Mouse (Mus musculus): ENCODE results near the gene Rfx4. TPM values are rescaled to one million over a fixed set of nuclear protein-coding genes. Genes with fewer than 3 reads are reported as not detected.

The Rfx4 gene
- polyA plus RNA-seq, 1 experiment from 2014 or later = 23.0 TPM

DNA sequence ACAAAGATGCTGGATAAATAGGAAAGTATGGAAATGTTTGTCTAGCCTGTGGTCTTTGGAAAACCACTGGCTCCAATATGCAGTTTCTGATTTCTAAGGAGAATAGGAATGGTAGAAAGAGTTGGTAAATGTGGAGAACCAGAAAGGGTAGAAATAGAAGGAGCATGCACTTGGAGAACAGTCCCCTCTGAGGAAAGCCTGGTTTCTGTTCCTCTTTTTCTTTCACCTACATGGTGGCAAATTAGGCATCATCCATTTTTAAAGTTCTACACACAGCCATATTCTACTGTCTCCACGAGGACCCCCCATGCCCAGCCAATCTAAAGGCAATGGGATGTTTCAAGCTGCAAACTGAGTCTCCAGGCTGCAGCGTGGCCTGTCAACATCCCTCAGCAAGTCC lies 81.5 kb downstream of the Rfx4 start:
- 87% methylated on average over 2 of the region's 2 CpGs for whole genome bisulfite sequencing
- Histone ChIP-seq H3K4me2 (replicated peaks) (no peak overlapping the region), H3K36me3 (replicated peaks; ENCODE audit: control insufficient read depth, insufficient read depth) (no peaks in the 10 kb centered on the region)

GRCm38 (mm10) chr10:84838850-84839473 lies 83.1 kb downstream of the Rfx4 start:
- no peaks in the 10 kb centered on the region for H3K4me1 ChIP-seq (replicated peaks; ENCODE audit: control insufficient read depth, insufficient read depth, low read length)
- DNase-seq (ENCODE audit: low spot score) (no peak), ATAC-seq (ENCODE audit: low FRiP score) (no peak)
- no peak overlapping the region for H3K4me3 ChIP-seq (replicated peaks; ENCODE audit: low read length)
- no peaks in the 10 kb centered on the region for H3K27me3 ChIP-seq (ENCODE audit: control insufficient read depth, insufficient read depth, low read length)
- H3K27ac ChIP-seq = no peak overlapping the region
- H3K9me3 ChIP-seq (ENCODE audit: control insufficient read depth, low read length) = no peaks in the 10 kb centered on the region
- no peak overlapping the region for H3K4me2 ChIP-seq (replicated peaks)
- 72% methylated on average over 7 of the region's 7 CpGs for WGBS
- H3K36me3 ChIP-seq (replicated peaks; ENCODE audit: control insufficient read depth, insufficient read depth) = no peaks in the 10 kb centered on the region
- H3K9ac ChIP-seq = no peak overlapping the region

More for the DNA sequence above, 81.5 kb downstream of the Rfx4 start:
- Histone ChIP-seq H3K9me3 (ENCODE audit: control insufficient read depth, low read length) (no peaks in the 10 kb centered on the region), H3K27ac (no peak overlapping the region), H3K4me1 (replicated peaks; ENCODE audit: control insufficient read depth, insufficient read depth, low read length) (no peaks in the 10 kb centered on the region), H3K27me3 (ENCODE audit: control insufficient read depth, insufficient read depth, low read length) (no peaks in the 10 kb centered on the region), H3K9ac (no peak overlapping the region), H3K4me3 (replicated peaks; ENCODE audit: low read length) (no peak overlapping the region)
- no peak for DNase-seq (ENCODE audit: low spot score)
- no peak for ATAC-seq (ENCODE audit: low FRiP score)

DNA sequence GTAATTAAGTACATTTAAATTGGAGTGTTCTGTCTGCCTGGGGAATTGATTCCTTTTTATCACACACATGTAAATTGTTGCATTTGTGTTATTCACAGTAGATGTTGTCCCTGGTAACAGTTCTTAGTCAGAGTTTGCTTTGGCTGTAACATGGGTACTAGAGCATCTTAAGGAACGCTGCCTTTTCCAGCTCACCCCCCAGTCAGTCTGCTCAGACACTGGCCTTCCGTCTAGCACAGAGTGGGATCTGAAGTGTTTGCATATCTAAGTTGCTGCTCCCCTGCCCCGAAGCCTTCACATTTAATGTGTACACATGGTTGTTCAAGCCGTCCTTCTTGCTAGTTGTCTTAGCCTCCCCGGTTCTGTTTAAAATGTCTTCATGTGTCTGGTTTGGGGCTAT lies 90.8 kb downstream of the Rfx4 start:
- no peak for ATAC-seq (ENCODE audit: low FRiP score)
- WGBS = 72% methylated on average over 5 of the region's 5 CpGs
- Histone ChIP-seq H3K4me3 (replicated peaks; ENCODE audit: low read length) (no peak overlapping the region), H3K4me2 (replicated peaks) (no peak overlapping the region), H3K9ac (no peak overlapping the region), H3K36me3 (replicated peaks; ENCODE audit: control insufficient read depth, insufficient read depth) (no peaks in the 10 kb centered on the region), H3K4me1 (replicated peaks; ENCODE audit: control insufficient read depth, insufficient read depth, low read length) (0 out of 2 replicates have a peak, but pooled peaks cover under 1% of the 10 kb centered on the region), H3K27me3 (ENCODE audit: control insufficient read depth, insufficient read depth, low read length) (no peaks in the 10 kb centered on the region), H3K9me3 (ENCODE audit: control insufficient read depth, low read length) (no peaks in the 10 kb centered on the region), H3K27ac (no peak overlapping the region)
- no peak for DNase-seq (ENCODE audit: low spot score)

DNA sequence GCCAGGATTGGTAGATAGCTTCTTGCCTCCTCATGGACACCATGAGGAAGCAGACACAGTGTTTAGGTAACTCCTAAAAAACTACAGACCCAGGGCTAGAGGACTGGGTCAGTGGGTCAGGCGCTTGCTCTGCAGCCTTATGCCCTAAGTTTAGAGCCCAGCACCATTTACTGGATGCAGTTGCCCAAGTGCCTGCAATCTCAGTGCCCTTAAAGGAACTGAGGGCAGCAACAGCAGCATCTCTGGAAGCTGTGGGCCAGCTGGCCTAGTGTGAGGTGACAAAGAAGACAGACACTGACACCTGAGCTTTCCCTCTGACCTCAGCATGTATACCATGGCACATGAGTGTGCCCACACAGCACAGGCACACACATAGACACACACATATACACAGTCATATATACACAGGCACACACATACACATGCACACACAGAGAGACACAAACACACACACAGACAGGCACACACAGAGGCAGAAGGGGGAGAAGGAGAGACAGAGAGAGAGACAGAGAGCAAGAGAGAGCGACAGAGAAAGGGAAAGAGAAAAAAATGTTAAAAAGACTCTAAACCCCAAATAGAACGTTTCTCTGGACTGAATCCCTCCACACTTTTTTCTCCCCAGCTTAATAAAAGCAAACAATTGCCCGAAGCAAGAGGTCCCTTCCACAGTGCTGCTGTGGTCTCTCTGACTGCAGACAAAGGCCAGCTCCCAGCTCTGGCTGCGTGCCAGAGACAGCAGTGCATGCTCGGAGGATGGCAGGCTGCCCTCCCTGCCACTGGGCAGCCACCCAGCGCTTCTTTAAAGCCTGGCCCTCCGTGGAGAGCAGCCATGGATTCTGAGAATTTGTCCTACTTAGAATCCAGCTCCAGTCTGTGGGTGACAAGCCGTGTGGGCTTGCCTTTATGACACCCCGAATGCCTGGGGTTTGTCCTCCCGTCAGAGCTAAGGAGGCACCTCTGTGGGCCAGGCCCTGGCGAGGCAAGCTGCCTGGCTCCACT lies 96.4 kb downstream of the Rfx4 start:
- 40% methylated on average over 12 of the region's 12 CpGs for WGBS
- DNase-seq (ENCODE audit: low spot score) = peak; percentile 87

DNA sequence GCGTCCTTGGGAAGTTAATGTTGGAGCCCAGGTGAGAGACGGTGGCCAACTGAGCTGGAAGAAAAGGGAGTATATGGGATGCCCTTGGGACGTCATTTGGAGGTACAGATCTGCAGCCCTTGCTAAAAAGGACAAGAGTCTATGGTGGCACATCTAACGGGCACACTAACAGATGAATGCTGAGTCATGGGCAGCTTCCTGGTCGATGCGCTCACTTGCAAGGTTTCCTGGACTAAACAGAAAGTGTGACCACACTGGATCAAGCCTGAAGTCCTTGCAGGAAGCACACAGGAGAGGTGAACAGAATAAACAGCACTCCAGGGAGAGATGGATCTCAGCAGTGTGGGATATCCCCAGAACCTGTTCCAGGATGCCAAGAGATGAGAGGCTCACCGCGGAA lies 98.2 kb downstream of the Rfx4 start:
- H3K4me1 ChIP-seq (replicated peaks; ENCODE audit: control insufficient read depth, insufficient read depth, low read length) = peaks cover 24% of the 10 kb centered on the region

More for the DNA sequence above, 96.4 kb downstream of the Rfx4 start:
- peak overlapping the region; percentile 32; the same call in 1 of the 2 replicates for H3K9ac ChIP-seq
- H3K36me3 ChIP-seq (replicated peaks; ENCODE audit: control insufficient read depth, insufficient read depth) = no peaks in the 10 kb centered on the region
- no peak overlapping the region for H3K4me3 ChIP-seq (replicated peaks; ENCODE audit: low read length)
- H3K4me1 ChIP-seq (replicated peaks; ENCODE audit: control insufficient read depth, insufficient read depth, low read length) = peaks cover 18% of the 10 kb centered on the region
- H3K4me2 ChIP-seq (replicated peaks) = peak overlapping the region; percentile 14; the same call in 1 of the 2 replicates
- no peaks in the 10 kb centered on the region for H3K27me3 ChIP-seq (ENCODE audit: control insufficient read depth, insufficient read depth, low read length)
- no peaks in the 10 kb centered on the region for H3K9me3 ChIP-seq (ENCODE audit: control insufficient read depth, low read length)
- peak; percentile 92 for ATAC-seq (ENCODE audit: low FRiP score)
- H3K27ac ChIP-seq = peak overlapping the region; percentile 84

DNA sequence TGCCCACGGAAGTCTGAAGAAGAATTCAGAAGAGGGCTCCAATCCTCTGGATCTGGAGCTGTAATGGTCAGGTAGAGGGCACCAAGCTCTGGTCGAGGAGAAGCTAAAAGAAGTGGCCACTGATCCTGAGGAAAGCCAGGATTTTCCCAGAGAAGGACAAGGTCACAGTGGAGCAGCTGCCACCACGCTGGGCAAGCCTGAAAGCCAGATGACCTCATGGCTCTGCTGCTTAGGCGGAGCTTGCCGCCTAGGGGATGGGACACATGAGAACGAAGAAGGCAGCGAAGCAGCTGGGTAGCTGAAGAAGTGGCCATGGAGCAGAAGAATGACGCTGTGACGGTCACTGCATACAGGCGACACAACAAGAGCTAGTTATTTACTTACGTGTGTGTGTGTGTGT lies 99.6 kb downstream of the Rfx4 start:
- no peaks in the 10 kb centered on the region for H3K36me3 ChIP-seq (replicated peaks; ENCODE audit: control insufficient read depth, insufficient read depth)
- no peaks in the 10 kb centered on the region for H3K27me3 ChIP-seq (ENCODE audit: control insufficient read depth, insufficient read depth, low read length)
- DNase-seq (ENCODE audit: low spot score) (no peak), ATAC-seq (ENCODE audit: low FRiP score) (no peak)
- H3K4me2 ChIP-seq (replicated peaks) = no peak overlapping the region
- H3K4me1 ChIP-seq (replicated peaks; ENCODE audit: control insufficient read depth, insufficient read depth, low read length) = peaks cover 35% of the 10 kb centered on the region
- no peaks in the 10 kb centered on the region for H3K9me3 ChIP-seq (ENCODE audit: control insufficient read depth, low read length)
- 79% methylated on average over 11 of the region's 11 CpGs for WGBS
- H3K9ac ChIP-seq = no peak overlapping the region
- no peak overlapping the region for H3K27ac ChIP-seq
- H3K4me3 ChIP-seq (replicated peaks; ENCODE audit: low read length) = no peak overlapping the region

More for the DNA sequence above, 98.2 kb downstream of the Rfx4 start:
- Histone ChIP-seq H3K4me2 (replicated peaks) (no peak overlapping the region), H3K4me3 (replicated peaks; ENCODE audit: low read length) (no peak overlapping the region), H3K9ac (no peak overlapping the region), H3K27me3 (ENCODE audit: control insufficient read depth, insufficient read depth, low read length) (no peaks in the 10 kb centered on the region), H3K36me3 (replicated peaks; ENCODE audit: control insufficient read depth, insufficient read depth) (no peaks in the 10 kb centered on the region), H3K9me3 (ENCODE audit: control insufficient read depth, low read length) (no peaks in the 10 kb centered on the region), H3K27ac (no peak overlapping the region)
- WGBS = 91% methylated on average over 8 of the region's 8 CpGs
- DNase-seq (ENCODE audit: low spot score) (no peak), ATAC-seq (ENCODE audit: low FRiP score) (no peak)

GRCm38 (mm10) chr10:84858371-84858770 lies 102.5 kb downstream of the Rfx4 start:
- no peak for ATAC-seq (ENCODE audit: low FRiP score)
- Histone ChIP-seq H3K4me3 (replicated peaks; ENCODE audit: low read length) (no peak overlapping the region), H3K27ac (no peak overlapping the region), H3K4me2 (replicated peaks) (no peak overlapping the region), H3K36me3 (replicated peaks; ENCODE audit: control insufficient read depth, insufficient read depth) (no peaks in the 10 kb centered on the region), H3K9ac (no peak overlapping the region), H3K27me3 (ENCODE audit: control insufficient read depth, insufficient read depth, low read length) (no peaks in the 10 kb centered on the region), H3K9me3 (ENCODE audit: control insufficient read depth, low read length) (no peaks in the 10 kb centered on the region), H3K4me1 (replicated peaks; ENCODE audit: control insufficient read depth, insufficient read depth, low read length) (peaks cover 17% of the 10 kb centered on the region)
- 48% methylated on average over 8 of the region's 8 CpGs for WGBS
- DNase-seq (ENCODE audit: low spot score) = no peak

DNA sequence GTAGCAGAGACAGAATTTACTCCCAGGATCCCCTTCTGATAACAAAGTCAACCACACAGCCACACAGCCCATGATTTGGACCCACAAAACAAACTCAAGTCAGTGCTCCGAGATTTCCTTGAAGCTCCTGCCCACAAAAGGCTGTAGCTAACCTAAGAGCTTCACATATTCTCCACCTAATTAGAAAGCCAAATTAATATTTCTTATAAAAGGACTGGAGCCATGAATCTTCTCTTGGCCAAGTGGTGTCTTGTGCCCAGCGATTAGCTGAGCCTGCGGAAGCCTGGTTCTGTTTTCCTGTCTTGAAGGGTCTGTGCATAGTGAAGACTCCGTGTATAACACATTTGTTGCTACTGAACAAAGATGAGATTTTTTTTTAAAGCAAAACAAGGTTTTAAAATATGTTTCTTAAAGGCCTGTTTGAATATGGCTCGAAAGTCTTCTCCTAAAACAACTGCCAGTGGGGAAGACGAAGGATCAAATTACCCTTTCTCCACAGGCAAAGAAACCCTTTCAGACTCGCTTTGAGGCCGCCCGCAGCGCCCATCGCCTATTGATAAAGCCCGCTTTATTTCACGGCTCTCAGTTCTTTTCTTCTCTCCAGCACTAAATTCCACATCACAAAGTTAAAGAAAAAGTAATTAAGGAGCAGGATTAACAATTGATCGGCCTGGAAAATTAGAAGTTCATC lies 103.1 kb downstream of the Rfx4 start:
- peaks cover 17% of the 10 kb centered on the region for H3K4me1 ChIP-seq (replicated peaks; ENCODE audit: control insufficient read depth, insufficient read depth, low read length)
- DNase-seq (ENCODE audit: low spot score) (peak; percentile 38), ATAC-seq (ENCODE audit: low FRiP score) (no peak)
- WGBS = 5% methylated on average over 14 of the region's 14 CpGs
- no peak overlapping the region for H3K27ac ChIP-seq
- H3K4me3 ChIP-seq (replicated peaks; ENCODE audit: low read length) = no peak overlapping the region
- no peaks in the 10 kb centered on the region for H3K36me3 ChIP-seq (replicated peaks; ENCODE audit: control insufficient read depth, insufficient read depth)
- H3K27me3 ChIP-seq (ENCODE audit: control insufficient read depth, insufficient read depth, low read length) = no peaks in the 10 kb centered on the region
- H3K9ac ChIP-seq = peak overlapping the region; percentile 16; the same call in 1 of the 2 replicates
- no peak overlapping the region for H3K4me2 ChIP-seq (replicated peaks)
- no peaks in the 10 kb centered on the region for H3K9me3 ChIP-seq (ENCODE audit: control insufficient read depth, low read length)
